Mouse (Mus musculus): ENCODE measurements around the gene Smox. TPM values are rescaled to one million over a fixed set of nuclear protein-coding genes. Genes with fewer than 3 reads are reported as not detected.

The Smox gene
- polyA plus RNA-seq, 1 experiment: 58.3 TPM

- peak; percentile 73 for DNase-seq (ENCODE audit: low read depth)
- TF ChIP-seq POLR2A (IDR thresholded peaks at IDR 0.05; ENCODE audit: borderline replicate concordance, extremely low read depth, insufficient read depth, insufficient read length, poor library complexity, severe bottlenecking) (no peak), CTCF (IDR thresholded peaks at IDR 0.05; ENCODE audit: borderline replicate concordance, extremely low read depth, insufficient read depth, insufficient read length) (peak; percentile 59)
These were observed 54.4 kb downstream of the Smox start for GRCm38 (mm10) chr2:131545386-131546307.

GRCm38 (mm10) chr2:131546308-131546700 lies 55.0 kb downstream of the Smox start:
- TF ChIP-seq POLR2A (IDR thresholded peaks at IDR 0.05; ENCODE audit: borderline replicate concordance, extremely low read depth, insufficient read depth, insufficient read length, poor library complexity, severe bottlenecking) (no peak), CTCF (IDR thresholded peaks at IDR 0.05; ENCODE audit: borderline replicate concordance, extremely low read depth, insufficient read depth, insufficient read length) (no peak)
- DNase-seq (ENCODE audit: low read depth): no peak

- DNase-seq (ENCODE audit: low read depth): peak; percentile 66
- no peak for TF ChIP-seq CTCF (IDR thresholded peaks at IDR 0.05; ENCODE audit: borderline replicate concordance, extremely low read depth, insufficient read depth, insufficient read length)
- no peak for TF ChIP-seq POLR2A (IDR thresholded peaks at IDR 0.05; ENCODE audit: borderline replicate concordance, extremely low read depth, insufficient read depth, insufficient read length, poor library complexity, severe bottlenecking)
These were observed 55.6 kb downstream of the Smox start for GRCm38 (mm10) chr2:131546745-131547408.

GRCm38 (mm10) chr2:131548330-131548729 lies 57.0 kb downstream of the Smox start:
- TF ChIP-seq CTCF (IDR thresholded peaks at IDR 0.05; ENCODE audit: borderline replicate concordance, extremely low read depth, insufficient read depth, insufficient read length): no peak
- TF ChIP-seq POLR2A (IDR thresholded peaks at IDR 0.05; ENCODE audit: borderline replicate concordance, extremely low read depth, insufficient read depth, insufficient read length, poor library complexity, severe bottlenecking): no peak
- no peak for DNase-seq (ENCODE audit: low read depth)

GRCm38 (mm10) chr2:131549090-131549489 lies 57.8 kb downstream of the Smox start:
- TF ChIP-seq POLR2A (IDR thresholded peaks at IDR 0.05; ENCODE audit: borderline replicate concordance, extremely low read depth, insufficient read depth, insufficient read length, poor library complexity, severe bottlenecking): no peak
- TF ChIP-seq CTCF (IDR thresholded peaks at IDR 0.05; ENCODE audit: borderline replicate concordance, extremely low read depth, insufficient read depth, insufficient read length): no peak
- DNase-seq (ENCODE audit: low read depth): no peak

GRCm38 (mm10) chr2:131550474-131550873 lies 59.2 kb downstream of the Smox start:
- TF ChIP-seq CTCF (IDR thresholded peaks at IDR 0.05; ENCODE audit: borderline replicate concordance, extremely low read depth, insufficient read depth, insufficient read length) (no peak), POLR2A (IDR thresholded peaks at IDR 0.05; ENCODE audit: borderline replicate concordance, extremely low read depth, insufficient read depth, insufficient read length, poor library complexity, severe bottlenecking) (no peak)
- no peak for DNase-seq (ENCODE audit: low read depth)

- no peak for DNase-seq (ENCODE audit: low read depth)
- TF ChIP-seq POLR2A (IDR thresholded peaks at IDR 0.05; ENCODE audit: borderline replicate concordance, extremely low read depth, insufficient read depth, insufficient read length, poor library complexity, severe bottlenecking) (no peak), CTCF (IDR thresholded peaks at IDR 0.05; ENCODE audit: borderline replicate concordance, extremely low read depth, insufficient read depth, insufficient read length) (no peak)
These were observed 59.6 kb downstream of the Smox start for GRCm38 (mm10) chr2:131550906-131551305.

GRCm38 (mm10) chr2:131551701-131552620 lies 60.7 kb downstream of the Smox start:
- no peak for DNase-seq (ENCODE audit: low read depth)
- no peak for TF ChIP-seq CTCF (IDR thresholded peaks at IDR 0.05; ENCODE audit: borderline replicate concordance, extremely low read depth, insufficient read depth, insufficient read length)
- no peak for TF ChIP-seq POLR2A (IDR thresholded peaks at IDR 0.05; ENCODE audit: borderline replicate concordance, extremely low read depth, insufficient read depth, insufficient read length, poor library complexity, severe bottlenecking)

GRCm38 (mm10) chr2:131552736-131553400 lies 61.6 kb downstream of the Smox start:
- TF ChIP-seq CTCF (IDR thresholded peaks at IDR 0.05; ENCODE audit: borderline replicate concordance, extremely low read depth, insufficient read depth, insufficient read length): no peak
- TF ChIP-seq POLR2A (IDR thresholded peaks at IDR 0.05; ENCODE audit: borderline replicate concordance, extremely low read depth, insufficient read depth, insufficient read length, poor library complexity, severe bottlenecking): no peak
- no peak for DNase-seq (ENCODE audit: low read depth)

- peak; percentile 63 for DNase-seq (ENCODE audit: low read depth)
- no peak for TF ChIP-seq POLR2A (IDR thresholded peaks at IDR 0.05; ENCODE audit: borderline replicate concordance, extremely low read depth, insufficient read depth, insufficient read length, poor library complexity, severe bottlenecking)
- TF ChIP-seq CTCF (IDR thresholded peaks at IDR 0.05; ENCODE audit: borderline replicate concordance, extremely low read depth, insufficient read depth, insufficient read length): no peak
These were observed 66.6 kb downstream of the Smox start for GRCm38 (mm10) chr2:131557896-131558295.

All from brain, embryonic 14.5 days (tissue).